Mouse (Mus musculus): ENCODE data around the gene Lgals2. TPM values are rescaled to one million over a fixed set of nuclear protein-coding genes. Genes with fewer than 3 reads are reported as not detected.

Lgals2 gene
- polyA plus RNA-seq, 1 experiment from 2014 or later: 15.8 TPM

- no peak overlapping the region for H3K27ac ChIP-seq (ENCODE audit: low read length)
- peaks cover 9% of the 10 kb centered on the region for H3K4me1 ChIP-seq (ENCODE audit: control insufficient read depth, low read depth, low read length)
Measured at GRCm38 (mm10) chr15:78828315-78828714, 27.0 kb downstream of the Lgals2 start.

GRCm38 (mm10) chr15:78826213-78827204 lies 28.8 kb downstream of the Lgals2 start:
- Histone ChIP-seq H3K4me2 (ENCODE audit: low read depth, low read length) (no peak overlapping the region), H3K9me3 (replicated peaks; ENCODE audit: control insufficient read depth, low read length) (no peaks in the 10 kb centered on the region), H3K27ac (ENCODE audit: low read length) (no peak overlapping the region), H3K9ac (ENCODE audit: low read depth, low read length) (no peak overlapping the region), H3K4me3 (ENCODE audit: low read depth, low read length) (no peak overlapping the region), H3K27me3 (ENCODE audit: control insufficient read depth, insufficient read depth, low read depth, low read length) (no peaks in the 10 kb centered on the region), H3K4me1 (ENCODE audit: control insufficient read depth, low read depth, low read length) (peaks cover 2% of the 10 kb centered on the region; the same call in 1 of the 2 replicates), H3K36me3 (ENCODE audit: control insufficient read depth, insufficient read depth) (no peaks in the 10 kb centered on the region)
- no peak for ATAC-seq (ENCODE audit: low read depth)
- WGBS (ENCODE audit: insufficient replicate concordance): 18% methylated on average over 28 of the region's 28 CpGs

More at GRCm38 (mm10) chr15:78828315-78828714, 27.0 kb downstream of the Lgals2 start:
- no peak for ATAC-seq (ENCODE audit: low read depth)
- Histone ChIP-seq H3K4me3 (ENCODE audit: low read depth, low read length) (no peak overlapping the region), H3K9me3 (replicated peaks; ENCODE audit: control insufficient read depth, low read length) (no peaks in the 10 kb centered on the region), H3K9ac (ENCODE audit: low read depth, low read length) (no peak overlapping the region), H3K27me3 (ENCODE audit: control insufficient read depth, insufficient read depth, low read depth, low read length) (no peaks in the 10 kb centered on the region), H3K36me3 (ENCODE audit: control insufficient read depth, insufficient read depth) (no peaks in the 10 kb centered on the region), H3K4me2 (ENCODE audit: low read depth, low read length) (no peak overlapping the region)
- 28% methylated on average over 5 of the region's 5 CpGs for WGBS (ENCODE audit: insufficient replicate concordance)

DNA sequence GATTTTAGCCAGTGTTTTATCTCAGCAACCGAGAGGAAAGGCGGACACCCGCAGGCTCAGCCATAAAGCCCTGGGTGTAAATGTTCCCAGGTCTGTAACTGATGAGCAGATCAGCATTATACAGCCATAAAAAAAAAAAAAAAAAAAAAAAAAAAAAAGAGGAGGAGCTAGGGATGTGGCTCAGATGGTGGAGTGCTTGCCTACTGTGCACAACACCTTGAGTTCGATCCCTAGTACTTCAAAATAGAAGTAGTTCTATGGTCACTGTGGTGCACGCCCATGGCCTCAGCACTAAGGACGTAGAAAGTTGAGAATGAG lies 39.3 kb downstream of the Lgals2 start:
- H3K9me3 ChIP-seq (replicated peaks; ENCODE audit: control insufficient read depth, low read length): no peaks in the 10 kb centered on the region
- no peaks in the 10 kb centered on the region for H3K36me3 ChIP-seq (ENCODE audit: control insufficient read depth, insufficient read depth)
- peaks cover 7% of the 10 kb centered on the region for H3K4me1 ChIP-seq (ENCODE audit: control insufficient read depth, low read depth, low read length)
- 0 out of 2 replicates have a peak, but pooled peaks have one; percentile 9 for ATAC-seq (ENCODE audit: low read depth)
- H3K4me2 ChIP-seq (ENCODE audit: low read depth, low read length): no peak overlapping the region
- peak overlapping the region; percentile 51; the same call in 1 of the 2 replicates for H3K27ac ChIP-seq (ENCODE audit: low read length)
- no peaks in the 10 kb centered on the region for H3K27me3 ChIP-seq (ENCODE audit: control insufficient read depth, insufficient read depth, low read depth, low read length)
- no peak overlapping the region for H3K4me3 ChIP-seq (ENCODE audit: low read depth, low read length)
- H3K9ac ChIP-seq (ENCODE audit: low read depth, low read length): no peak overlapping the region
- WGBS (ENCODE audit: insufficient replicate concordance): 34% methylated on average over 6 of the region's 6 CpGs

- Histone ChIP-seq H3K9me3 (replicated peaks; ENCODE audit: control insufficient read depth, low read length) (no peaks in the 10 kb centered on the region), H3K36me3 (ENCODE audit: control insufficient read depth, insufficient read depth) (no peaks in the 10 kb centered on the region)
Measured at GRCm38 (mm10) chr15:78815314-78816073, 39.8 kb downstream of the Lgals2 start.

DNA sequence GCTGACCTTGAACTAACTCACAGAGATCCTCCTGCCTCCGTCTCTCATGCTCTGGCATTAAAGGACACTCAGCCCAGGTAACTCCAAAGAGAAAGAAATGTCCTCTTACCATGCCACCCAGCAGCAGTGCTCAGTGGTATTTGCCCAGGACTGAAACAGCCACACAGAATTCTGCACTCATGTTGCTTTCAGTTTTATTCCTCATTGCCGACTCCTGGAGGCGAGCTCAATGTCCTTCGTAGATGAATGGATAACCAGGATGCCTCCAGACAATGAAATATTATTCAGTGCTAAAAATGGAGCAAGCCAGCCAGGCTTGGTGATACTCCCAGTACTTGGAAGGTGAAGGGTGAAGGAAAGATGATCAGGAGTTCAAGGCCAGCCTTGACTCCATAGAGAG lies 41.7 kb downstream of the Lgals2 start:
- Histone ChIP-seq H3K27me3 (ENCODE audit: control insufficient read depth, insufficient read depth, low read depth, low read length) (no peaks in the 10 kb centered on the region), H3K4me3 (ENCODE audit: low read depth, low read length) (no peak overlapping the region), H3K27ac (ENCODE audit: low read length) (no peak overlapping the region), H3K4me1 (ENCODE audit: control insufficient read depth, low read depth, low read length) (peaks cover 7% of the 10 kb centered on the region), H3K4me2 (ENCODE audit: low read depth, low read length) (no peak overlapping the region), H3K36me3 (ENCODE audit: control insufficient read depth, insufficient read depth) (no peaks in the 10 kb centered on the region), H3K9me3 (replicated peaks; ENCODE audit: control insufficient read depth, low read length) (no peaks in the 10 kb centered on the region), H3K9ac (ENCODE audit: low read depth, low read length) (no peak overlapping the region)
- no peak for ATAC-seq (ENCODE audit: low read depth)
- 65% methylated on average over 4 of the region's 4 CpGs for WGBS (ENCODE audit: insufficient replicate concordance)

More at GRCm38 (mm10) chr15:78815314-78816073, 39.8 kb downstream of the Lgals2 start:
- H3K4me2 ChIP-seq (ENCODE audit: low read depth, low read length): no peak overlapping the region; the same call in 1 of the 2 replicates
- H3K4me3 ChIP-seq (ENCODE audit: low read depth, low read length): no peak overlapping the region
- peak overlapping the region; percentile 51; the same call in 1 of the 2 replicates for H3K27ac ChIP-seq (ENCODE audit: low read length)
- peak; percentile 86 for ATAC-seq (ENCODE audit: low read depth)
- peaks cover 7% of the 10 kb centered on the region for H3K4me1 ChIP-seq (ENCODE audit: control insufficient read depth, low read depth, low read length)
- 18% methylated on average over 11 of the region's 11 CpGs for WGBS (ENCODE audit: insufficient replicate concordance)
- no peak overlapping the region for H3K9ac ChIP-seq (ENCODE audit: low read depth, low read length)
- no peaks in the 10 kb centered on the region for H3K27me3 ChIP-seq (ENCODE audit: control insufficient read depth, insufficient read depth, low read depth, low read length)

DNA sequence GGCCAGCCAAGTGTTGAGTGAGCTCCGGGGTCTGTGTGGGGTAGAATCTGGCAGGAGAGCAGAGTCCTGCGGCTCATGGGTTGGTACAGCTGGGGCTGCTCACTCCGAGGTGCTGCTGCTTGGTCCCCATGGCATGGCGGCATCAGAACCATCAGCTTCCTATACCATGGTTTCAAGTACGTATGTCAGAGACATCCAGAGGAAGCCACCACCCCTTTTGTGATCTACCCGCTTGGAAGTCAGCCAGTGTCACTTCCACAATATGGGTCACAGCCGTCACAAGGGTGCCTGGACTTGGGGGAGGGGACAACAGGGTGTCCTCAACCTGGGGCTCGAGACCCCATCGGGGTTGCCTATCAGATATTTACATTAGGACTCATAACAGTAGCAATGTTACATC lies 45.2 kb downstream of the Lgals2 start:
- H3K4me3 ChIP-seq (ENCODE audit: low read depth, low read length): no peak overlapping the region
- H3K9me3 ChIP-seq (replicated peaks; ENCODE audit: control insufficient read depth, low read length): no peaks in the 10 kb centered on the region
- H3K4me1 ChIP-seq (ENCODE audit: control insufficient read depth, low read depth, low read length): peaks cover 2% of the 10 kb centered on the region; the same call in 1 of the 2 replicates
- H3K27me3 ChIP-seq (ENCODE audit: control insufficient read depth, insufficient read depth, low read depth, low read length): no peaks in the 10 kb centered on the region; the same call in 1 of the 2 replicates
- no peak for ATAC-seq (ENCODE audit: low read depth)
- WGBS (ENCODE audit: insufficient replicate concordance): 41% methylated on average over 9 of the region's 9 CpGs
- no peak overlapping the region for H3K9ac ChIP-seq (ENCODE audit: low read depth, low read length)
- H3K27ac ChIP-seq (ENCODE audit: low read length): no peak overlapping the region
- no peaks in the 10 kb centered on the region for H3K36me3 ChIP-seq (ENCODE audit: control insufficient read depth, insufficient read depth)
- H3K4me2 ChIP-seq (ENCODE audit: low read depth, low read length): no peak overlapping the region

- Histone ChIP-seq H3K4me2 (ENCODE audit: low read depth, low read length) (no peak overlapping the region), H3K9me3 (replicated peaks; ENCODE audit: control insufficient read depth, low read length) (no peaks in the 10 kb centered on the region), H3K4me1 (ENCODE audit: control insufficient read depth, low read depth, low read length) (no peaks in the 10 kb centered on the region; the same call in 1 of the 2 replicates), H3K27ac (ENCODE audit: low read length) (no peak overlapping the region), H3K27me3 (ENCODE audit: control insufficient read depth, insufficient read depth, low read depth, low read length) (peaks cover 2% of the 10 kb centered on the region; the same call in 1 of the 2 replicates), H3K9ac (ENCODE audit: low read depth, low read length) (no peak overlapping the region), H3K4me3 (ENCODE audit: low read depth, low read length) (no peak overlapping the region), H3K36me3 (ENCODE audit: control insufficient read depth, insufficient read depth) (no peaks in the 10 kb centered on the region)
- no peak for ATAC-seq (ENCODE audit: low read depth)
- 57% methylated on average over 9 of the region's 9 CpGs for WGBS (ENCODE audit: insufficient replicate concordance)
Measured at GRCm38 (mm10) chr15:78809739-78810138, 45.6 kb downstream of the Lgals2 start.

DNA sequence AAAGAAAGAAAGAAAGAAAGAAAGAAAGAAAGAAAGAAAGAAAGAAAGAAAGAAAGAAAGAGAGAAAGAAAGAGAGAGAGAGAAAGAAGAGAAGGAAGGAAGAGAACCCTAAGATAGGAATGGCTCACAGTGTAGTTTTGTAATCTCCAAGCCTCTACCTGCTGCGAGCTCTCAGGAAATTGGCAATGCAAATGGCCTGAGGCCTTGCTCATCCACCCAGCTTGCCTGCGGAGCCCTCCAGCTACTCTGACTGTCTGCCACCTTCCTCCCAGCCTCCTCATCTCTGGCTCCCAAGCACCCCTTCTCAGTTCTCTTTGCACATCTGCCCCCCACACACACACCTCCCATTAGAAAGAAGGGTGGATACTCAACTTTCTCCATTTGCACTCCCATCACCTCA lies 46.3 kb downstream of the Lgals2 start:
- no peak overlapping the region for H3K9ac ChIP-seq (ENCODE audit: low read depth, low read length)
- H3K9me3 ChIP-seq (replicated peaks; ENCODE audit: control insufficient read depth, low read length): no peaks in the 10 kb centered on the region
- H3K27me3 ChIP-seq (ENCODE audit: control insufficient read depth, insufficient read depth, low read depth, low read length): peaks cover 7% of the 10 kb centered on the region
- 72% methylated on average over 2 of the region's 2 CpGs for WGBS (ENCODE audit: insufficient replicate concordance)
- no peaks in the 10 kb centered on the region; the same call in 1 of the 2 replicates for H3K4me1 ChIP-seq (ENCODE audit: control insufficient read depth, low read depth, low read length)
- H3K4me2 ChIP-seq (ENCODE audit: low read depth, low read length): no peak overlapping the region
- no peak overlapping the region for H3K27ac ChIP-seq (ENCODE audit: low read length)
- ATAC-seq (ENCODE audit: low read depth): no peak
- H3K4me3 ChIP-seq (ENCODE audit: low read depth, low read length): no peak overlapping the region
- H3K36me3 ChIP-seq (ENCODE audit: control insufficient read depth, insufficient read depth): no peaks in the 10 kb centered on the region
